Mouse (Mus musculus): ENCODE results near the gene Aipl1. TPM values are rescaled to one million over a fixed set of nuclear protein-coding genes. Genes with fewer than 3 reads are reported as not detected.
A peak's percentile ranks its signal among the peaks of the same experiment; 100 is the strongest.
"Not testable (repeated sequence)": the region's sequence is repeated elsewhere in the genome, so short reads cannot be mapped to it uniquely, and the experiment has no call there.

Gene Aipl1
- total RNA-seq, 2 experiments from 2014 or later = not detected

- peak in 1 of 2 experiments; percentile 23 for DNase-seq
These were observed 20.6 kb downstream of the Aipl1 start for GRCm38 (mm10) chr11:72016518-72017252.

GRCm38 (mm10) chr11:72014674-72015073, 22.6 kb downstream of the Aipl1 start:
- DNase-seq = no peak

GRCm38 (mm10) chr11:72011955-72012354, 25.4 kb downstream of the Aipl1 start:
- no peak for DNase-seq

- DNase-seq = no peak
These were observed 26.2 kb downstream of the Aipl1 start for GRCm38 (mm10) chr11:72010940-72011722.

GRCm38 (mm10) chr11:72010367-72010766, 26.9 kb downstream of the Aipl1 start:
- DNase-seq = no peak

GRCm38 (mm10) chr11:72005547-72005946, 31.8 kb downstream of the Aipl1 start:
- no peak for DNase-seq

GRCm38 (mm10) chr11:72003171-72003570, 34.1 kb downstream of the Aipl1 start:
- no peak for DNase-seq

- no peak for DNase-seq
These were observed 35.0 kb downstream of the Aipl1 start for GRCm38 (mm10) chr11:72002138-72002853.

GRCm38 (mm10) chr11:72000194-72000593, 37.1 kb downstream of the Aipl1 start:
- DNase-seq = no peak

GRCm38 (mm10) chr11:71996805-71997204, 40.5 kb downstream of the Aipl1 start:
- DNase-seq = peak in 1 of 2 experiments; percentile 36

- DNase-seq = peak in 1 of 2 experiments; percentile 47
These were observed 41.3 kb downstream of the Aipl1 start for GRCm38 (mm10) chr11:71995968-71996511.

- no peak for DNase-seq
These were observed 44.9 kb downstream of the Aipl1 start for GRCm38 (mm10) chr11:71992438-71992837.

- no peak for DNase-seq
These were observed 45.8 kb downstream of the Aipl1 start for GRCm38 (mm10) chr11:71991541-71991940.

- DNase-seq = not testable (repeated sequence)
These were observed 47.9 kb downstream of the Aipl1 start for GRCm38 (mm10) chr11:71989407-71989806.

- no peak for DNase-seq
These were observed 49.9 kb downstream of the Aipl1 start for GRCm38 (mm10) chr11:71987159-71988150.

GRCm38 (mm10) chr11:71985783-71986182, 51.5 kb downstream of the Aipl1 start:
- DNase-seq = no peak

- no peak for DNase-seq
These were observed 52.1 kb downstream of the Aipl1 start for GRCm38 (mm10) chr11:71985101-71985711.

- no peak for DNase-seq
These were observed 53.2 kb downstream of the Aipl1 start for GRCm38 (mm10) chr11:71984093-71984492.
